Mouse (Mus musculus): ENCODE results near the gene Pank4. TPM values are rescaled to one million over a fixed set of nuclear protein-coding genes. Genes with fewer than 3 reads are reported as not detected.

Gene Pank4
- polyA plus RNA-seq, 1 experiment from 2014 or later: 44.9 TPM

DNA sequence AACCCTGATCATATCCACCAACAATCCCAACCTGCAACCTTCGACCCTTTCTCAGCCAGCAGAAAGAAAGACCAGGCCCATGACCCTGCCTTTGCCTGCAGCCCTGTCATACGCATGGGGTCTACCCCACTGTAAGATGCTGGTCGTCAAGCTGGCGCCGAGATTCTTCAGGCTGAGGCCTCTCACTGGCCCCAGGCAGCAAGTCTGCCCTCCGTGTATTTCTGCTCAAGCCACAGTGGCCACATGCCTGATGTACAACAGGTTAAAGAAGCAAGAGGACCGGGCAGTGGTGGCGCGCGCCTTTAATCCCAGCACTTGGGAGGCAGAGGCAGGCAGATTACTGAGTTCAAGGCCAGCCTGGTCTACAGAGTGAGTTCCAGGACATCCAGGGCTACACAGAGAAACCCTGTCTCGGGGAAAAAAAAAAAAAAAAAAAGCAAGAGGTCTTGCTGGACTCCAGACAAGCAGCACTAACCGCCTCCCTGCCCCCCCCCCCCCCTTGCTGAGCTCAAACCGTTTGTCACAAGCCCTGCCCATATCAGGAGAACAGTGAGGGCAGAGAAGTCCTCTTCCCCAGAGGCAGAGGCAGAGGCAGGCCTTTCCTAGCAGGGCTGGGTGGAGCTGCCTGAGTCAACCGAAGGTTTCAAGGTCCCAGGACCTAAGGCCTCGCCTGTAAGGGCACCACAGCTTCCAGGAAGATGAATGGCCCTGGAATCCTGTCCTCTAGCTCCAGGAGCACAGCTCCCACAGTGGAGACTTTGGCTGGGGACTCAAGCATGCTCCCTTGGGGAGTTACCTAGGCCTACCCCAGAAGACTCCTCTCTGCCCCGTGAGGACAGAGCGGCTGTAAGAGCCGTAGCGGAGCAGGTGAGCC lies 18.6 kb downstream of the Pank4 start:
- Histone ChIP-seq H3K27me3 (replicated peaks) (no peaks in the 10 kb centered on the region), H3K9ac (no peak overlapping the region), H3K36me3 (replicated peaks) (peaks cover 19% of the 10 kb centered on the region), H3K9me3 (no peaks in the 10 kb centered on the region), H3K4me2 (no peak overlapping the region), H3K4me1 (peaks cover 10% of the 10 kb centered on the region; the same call in 1 of the 2 replicates), H3K27ac (no peak overlapping the region), H3K4me3 (no peak overlapping the region)
- ATAC-seq (replicated peaks): no peak
- 74% methylated on average over 19 of the region's 19 CpGs for WGBS

DNA sequence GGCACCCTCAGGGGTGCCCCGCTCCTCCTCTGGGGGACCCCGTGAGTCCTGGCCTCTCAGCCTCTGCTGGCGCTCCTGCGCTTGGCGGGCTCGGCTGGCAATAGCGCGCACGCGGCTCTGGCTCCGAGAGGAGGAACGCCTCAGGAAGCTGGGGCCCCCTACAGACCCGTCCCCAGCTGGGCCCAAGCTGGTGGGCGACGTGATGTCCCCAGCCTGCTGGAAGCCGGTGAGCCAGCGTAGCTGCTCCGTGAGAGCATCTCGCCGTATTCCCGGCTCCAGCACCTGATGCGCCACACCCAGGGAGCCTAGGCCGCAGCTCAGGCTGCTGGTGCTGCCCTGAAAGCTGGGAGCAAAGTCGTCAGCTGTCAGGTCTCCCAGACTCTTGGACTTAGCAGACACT lies 19.8 kb downstream of the Pank4 start:
- Histone ChIP-seq H3K9ac (no peak overlapping the region), H3K4me3 (no peak overlapping the region), H3K36me3 (replicated peaks) (peaks cover 19% of the 10 kb centered on the region), H3K27ac (no peak overlapping the region), H3K4me2 (no peak overlapping the region), H3K9me3 (no peaks in the 10 kb centered on the region), H3K27me3 (replicated peaks) (no peaks in the 10 kb centered on the region), H3K4me1 (peaks cover 10% of the 10 kb centered on the region; the same call in 1 of the 2 replicates)
- no peak for ATAC-seq (replicated peaks)
- WGBS: 21% methylated on average over 22 of the region's 24 CpGs

DNA sequence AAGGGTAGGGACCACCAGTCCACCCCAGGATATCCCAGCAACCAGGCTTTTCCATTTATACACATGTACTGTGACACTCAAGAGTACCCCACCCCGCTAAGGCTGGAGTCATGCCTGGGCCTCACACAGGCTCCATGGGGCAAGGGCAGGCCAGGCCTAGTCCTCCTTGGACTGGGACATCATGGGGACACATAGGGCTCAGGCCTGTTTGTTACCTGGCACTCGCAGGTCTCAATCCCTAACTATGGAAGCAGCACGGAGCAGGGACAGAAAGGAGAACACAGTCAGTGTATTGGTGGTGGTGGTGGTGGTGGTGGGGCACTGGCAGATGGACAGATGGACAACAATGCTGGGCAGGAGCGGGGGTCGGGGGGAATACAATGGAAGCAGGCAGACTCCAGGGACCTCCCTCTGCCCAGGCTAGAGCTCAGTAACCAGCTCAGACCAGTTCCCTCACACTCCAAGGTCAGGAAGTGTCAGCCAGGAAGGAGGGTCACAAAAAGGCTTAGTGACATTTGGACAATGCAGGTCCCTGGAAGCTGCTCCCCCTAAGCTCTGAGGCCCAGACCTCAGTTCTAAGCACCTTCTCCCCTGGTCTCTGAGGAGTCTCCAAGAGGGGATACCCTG lies 21.3 kb downstream of the Pank4 start:
- no peaks in the 10 kb centered on the region for H3K27me3 ChIP-seq (replicated peaks)
- peaks cover 11% of the 10 kb centered on the region; the same call in 1 of the 2 replicates for H3K36me3 ChIP-seq (replicated peaks)
- no peak overlapping the region for H3K4me3 ChIP-seq
- peaks cover 10% of the 10 kb centered on the region; the same call in 1 of the 2 replicates for H3K4me1 ChIP-seq
- H3K4me2 ChIP-seq: no peak overlapping the region
- WGBS: 54% methylated on average over 5 of the region's 5 CpGs
- H3K9me3 ChIP-seq: no peaks in the 10 kb centered on the region
- H3K9ac ChIP-seq: no peak overlapping the region
- ATAC-seq (replicated peaks): no peak
- no peak overlapping the region for H3K27ac ChIP-seq

- Histone ChIP-seq H3K27me3 (replicated peaks) (no peaks in the 10 kb centered on the region), H3K4me1 (peaks cover 10% of the 10 kb centered on the region; the same call in 1 of the 2 replicates), H3K4me2 (no peak overlapping the region), H3K9me3 (no peaks in the 10 kb centered on the region), H3K36me3 (replicated peaks) (peaks cover 4% of the 10 kb centered on the region; the same call in 1 of the 2 replicates), H3K27ac (no peak overlapping the region), H3K9ac (no peak overlapping the region), H3K4me3 (no peak overlapping the region)
- WGBS: 20% methylated on average over 17 of the region's 17 CpGs
- ATAC-seq (replicated peaks): no peak
Measured at GRCm38 (mm10) chr4:154986096-154986495, 22.2 kb downstream of the Pank4 start.

DNA sequence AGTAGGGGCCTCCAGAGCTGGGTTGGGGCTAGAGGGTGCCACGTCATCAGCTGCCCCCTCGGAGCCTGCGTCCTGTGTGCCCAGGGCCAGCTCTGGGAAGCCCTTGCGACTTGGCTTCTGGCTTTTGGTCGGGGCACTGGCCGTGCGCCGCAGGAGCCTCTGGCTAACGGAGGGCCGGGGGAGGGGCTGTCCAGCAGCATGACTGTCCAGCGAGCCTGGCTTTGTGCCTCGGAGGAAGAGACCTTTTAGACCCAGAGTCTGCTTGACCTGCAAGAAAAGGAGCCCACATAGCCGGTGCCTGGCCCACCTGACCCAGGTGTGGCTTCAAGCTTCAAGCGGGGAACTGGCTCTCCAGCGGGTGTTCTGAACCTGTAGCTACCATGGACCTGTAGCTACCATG lies 22.8 kb downstream of the Pank4 start:
- 65% methylated on average over 15 of the region's 15 CpGs for WGBS
- H3K27ac ChIP-seq: no peak overlapping the region
- H3K4me1 ChIP-seq: peaks cover 9% of the 10 kb centered on the region; the same call in 1 of the 2 replicates
- no peaks in the 10 kb centered on the region for H3K9me3 ChIP-seq
- no peak overlapping the region for H3K4me3 ChIP-seq
- no peak overlapping the region for H3K9ac ChIP-seq
- ATAC-seq (replicated peaks): no peak
- H3K4me2 ChIP-seq: no peak overlapping the region
- H3K36me3 ChIP-seq (replicated peaks): no peaks in the 10 kb centered on the region
- H3K27me3 ChIP-seq (replicated peaks): no peaks in the 10 kb centered on the region

GRCm38 (mm10) chr4:154994876-154995275 lies 31.0 kb downstream of the Pank4 start:
- H3K4me3 ChIP-seq: no peak overlapping the region
- H3K4me2 ChIP-seq: no peak overlapping the region
- 76% methylated on average over 4 of the region's 4 CpGs for WGBS
- H3K36me3 ChIP-seq (replicated peaks): 0 out of 2 replicates have a peak, but pooled peaks cover 2% of the 10 kb centered on the region
- H3K4me1 ChIP-seq: no peaks in the 10 kb centered on the region
- H3K27me3 ChIP-seq (replicated peaks): no peaks in the 10 kb centered on the region
- no peak overlapping the region for H3K27ac ChIP-seq
- no peak overlapping the region for H3K9ac ChIP-seq
- no peaks in the 10 kb centered on the region for H3K9me3 ChIP-seq
- ATAC-seq (replicated peaks): no peak

DNA sequence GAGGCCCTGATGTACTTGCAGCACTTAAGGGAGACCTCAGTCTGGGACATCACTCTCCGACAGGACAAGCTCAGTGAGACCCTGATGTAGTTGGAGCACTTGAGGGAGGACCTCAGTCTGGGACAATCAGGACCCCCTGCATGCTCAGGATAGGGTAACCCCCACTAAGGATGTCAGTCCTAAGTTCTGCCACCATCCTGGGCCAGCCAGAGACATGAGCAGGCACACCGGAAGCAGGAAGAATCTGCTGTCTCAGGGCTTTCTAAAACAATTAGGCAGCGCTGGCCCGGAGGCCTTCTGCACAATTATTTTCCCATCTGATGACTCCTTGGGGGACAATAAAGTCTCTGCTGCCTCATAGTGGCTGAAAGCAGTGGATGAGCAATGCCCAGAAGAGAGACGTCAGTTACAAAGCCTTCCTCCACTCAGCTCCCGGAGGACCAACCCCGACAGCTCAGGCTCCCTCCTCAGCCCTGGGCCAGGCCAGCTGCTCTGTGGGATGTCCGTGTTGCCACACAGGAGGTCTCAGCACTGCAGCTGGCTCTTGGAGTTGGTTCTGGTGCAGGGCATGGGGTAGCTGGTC lies 32.7 kb downstream of the Pank4 start:
- Histone ChIP-seq H3K27ac (no peak overlapping the region), H3K36me3 (replicated peaks) (0 out of 2 replicates have a peak, but pooled peaks cover 2% of the 10 kb centered on the region), H3K9me3 (no peaks in the 10 kb centered on the region), H3K27me3 (replicated peaks) (no peaks in the 10 kb centered on the region), H3K9ac (no peak overlapping the region), H3K4me2 (no peak overlapping the region), H3K4me1 (no peaks in the 10 kb centered on the region), H3K4me3 (no peak overlapping the region)
- ATAC-seq (replicated peaks): no peak
- 27% methylated on average over 8 of the region's 8 CpGs for WGBS

GRCm38 (mm10) chr4:154999379-154999778 lies 35.5 kb downstream of the Pank4 start:
- H3K27me3 ChIP-seq (replicated peaks): no peaks in the 10 kb centered on the region
- H3K36me3 ChIP-seq (replicated peaks): 0 out of 2 replicates have a peak, but pooled peaks cover 2% of the 10 kb centered on the region
- no peak overlapping the region for H3K9ac ChIP-seq
- no peak overlapping the region for H3K4me2 ChIP-seq
- H3K9me3 ChIP-seq: no peaks in the 10 kb centered on the region
- H3K27ac ChIP-seq: no peak overlapping the region
- 90% methylated on average over 5 of the region's 5 CpGs for WGBS
- H3K4me3 ChIP-seq: no peak overlapping the region
- H3K4me1 ChIP-seq: no peaks in the 10 kb centered on the region
- ATAC-seq (replicated peaks): no peak

- H3K9me3 ChIP-seq: no peaks in the 10 kb centered on the region
- H3K4me3 ChIP-seq: no peak overlapping the region
- H3K4me1 ChIP-seq: no peaks in the 10 kb centered on the region
- ATAC-seq (replicated peaks): no peak
- WGBS: 87% methylated on average over 3 of the region's 3 CpGs
- H3K4me2 ChIP-seq: no peak overlapping the region
- H3K9ac ChIP-seq: no peak overlapping the region
- no peak overlapping the region for H3K27ac ChIP-seq
- H3K36me3 ChIP-seq (replicated peaks): no peaks in the 10 kb centered on the region
- no peaks in the 10 kb centered on the region for H3K27me3 ChIP-seq (replicated peaks)
Measured at GRCm38 (mm10) chr4:155005278-155005677, 41.4 kb downstream of the Pank4 start.

- Histone ChIP-seq H3K27me3 (replicated peaks) (no peaks in the 10 kb centered on the region), H3K4me2 (no peak overlapping the region), H3K27ac (no peak overlapping the region), H3K9ac (no peak overlapping the region), H3K4me3 (no peak overlapping the region), H3K9me3 (no peaks in the 10 kb centered on the region), H3K4me1 (no peaks in the 10 kb centered on the region), H3K36me3 (replicated peaks) (no peaks in the 10 kb centered on the region)
- no peak for ATAC-seq (replicated peaks)
- 72% methylated on average over 10 of the region's 10 CpGs for WGBS
Measured at GRCm38 (mm10) chr4:155006296-155006695, 42.4 kb downstream of the Pank4 start.

GRCm38 (mm10) chr4:155007641-155008040 lies 43.7 kb downstream of the Pank4 start:
- Histone ChIP-seq H3K4me1 (no peaks in the 10 kb centered on the region), H3K4me2 (no peak overlapping the region), H3K4me3 (no peak overlapping the region), H3K9ac (no peak overlapping the region), H3K27me3 (replicated peaks) (no peaks in the 10 kb centered on the region), H3K9me3 (no peaks in the 10 kb centered on the region), H3K36me3 (replicated peaks) (no peaks in the 10 kb centered on the region), H3K27ac (no peak overlapping the region)
- ATAC-seq (replicated peaks): no peak
- 93% methylated on average over 3 of the region's 3 CpGs for WGBS

- H3K9ac ChIP-seq: no peak overlapping the region
- H3K36me3 ChIP-seq (replicated peaks): no peaks in the 10 kb centered on the region
- ATAC-seq (replicated peaks): no peak
- H3K4me1 ChIP-seq: no peaks in the 10 kb centered on the region
- H3K27ac ChIP-seq: no peak overlapping the region
- no peaks in the 10 kb centered on the region for H3K27me3 ChIP-seq (replicated peaks)
- no peak overlapping the region for H3K4me2 ChIP-seq
- H3K9me3 ChIP-seq: no peaks in the 10 kb centered on the region
- no peak overlapping the region for H3K4me3 ChIP-seq
Measured at GRCm38 (mm10) chr4:155008075-155008474, 44.2 kb downstream of the Pank4 start.

Measured in midbrain, embryonic 15.5 days (tissue).